Mouse (Mus musculus) neural tube, embryonic 11.5 days (tissue): ENCODE data around the gene Dnah17. TPM values are rescaled to one million over a fixed set of nuclear protein-coding genes. Genes with fewer than 3 reads are reported as not detected.

Experiments
- ATAC-seq: fragments of 200-750 bp; cut with Nextera tagmentation; 2 replicates; pipeline ENCODE4 v1.8.0; 2017; ENCODE audit warnings: moderate number of reproducible peaks, mild to moderate bottlenecking, moderate TSS enrichment, moderate library complexity; ENCODE audit not compliant: insufficient read depth, low FRiP score, low TSS enrichment
- DNase-seq: peaks from one replicate; pipeline ENCODE4 v3.0.0-alpha.2; 2015; ENCODE audit warnings: low spot score
- H3K27ac ChIP-seq: fragments of 300-500 bp; sonication (generic); 2 replicates; pipeline ENCODE4 v1.5.1; 2014; ENCODE audit warnings: low read depth, mild to moderate bottlenecking, low read length
- H3K27me3 ChIP-seq: fragments of 300-500 bp; sonication (generic); 2 replicates; pipeline ENCODE4 v1.6.1; 2014; ENCODE audit warnings: mild to moderate bottlenecking, low read length, mixed read lengths; ENCODE audit not compliant: control insufficient read depth, insufficient read depth
- H3K36me3 ChIP-seq: fragments of 300-500 bp; sonication (generic); 2 replicates; pipeline ENCODE4 v1.6.1; 2014; ENCODE audit warnings: mild to moderate bottlenecking, low read length, moderate library complexity, mixed read lengths; ENCODE audit not compliant: control insufficient read depth, insufficient read depth
- H3K4me1 ChIP-seq: fragments of 300-500 bp; sonication (generic); 2 replicates; pipeline ENCODE4 v1.6.1; 2014; ENCODE audit warnings: low read length, mixed read lengths; ENCODE audit not compliant: control insufficient read depth, insufficient read depth
- H3K4me2 ChIP-seq: fragments of 300-500 bp; sonication (generic); 2 replicates; pipeline ENCODE4 v1.6.1; 2014; ENCODE audit warnings: low read depth, mild to moderate bottlenecking, moderate library complexity
- H3K4me3 ChIP-seq: fragments of 300-500 bp; sonication (generic); 2 replicates; pipeline ENCODE4 v1.5.1; 2014; ENCODE audit warnings: low read depth, low read length
- H3K9ac ChIP-seq: fragments of 300-500 bp; sonication (generic); 2 replicates; pipeline ENCODE4 v1.6.1; 2014; ENCODE audit warnings: mild to moderate bottlenecking, low read length
- H3K9me3 ChIP-seq: fragments of 300-500 bp; sonication (generic); 2 replicates; pipeline ENCODE4 v1.6.1; 2016; ENCODE audit warnings: low read length; ENCODE audit not compliant: control insufficient read depth
- WGBS: fragments of 180-500 bp; shearing (Covaris S2); extraction: QIAGEN DNeasy Blood & Tissue Kit; methylation state at CpG from one replicate; pipeline ENCODE4 v1.1.7; 2014; 5-methylcytosine and 5-hydroxymethylcytosine counted together
- microRNA-seq: library from miRNA; unstranded; fragments of <30 nt; microRNA quantifications from one replicate; pipeline ENCODE4, GENCODE M21; 2016
- polyA plus RNA-seq: library from polyadenylated mRNA; unstranded; fragments of >200 nt; fragmentation: Nextera tagmentation; extraction: Ambion mirVana; gene quantifications from 2 replicates; pipeline ENCODE4 v1.2.1, GENCODE M21; 2014

Dnah17 gene
- polyA plus RNA-seq, 1 experiment from 2014 or later = 0.13 TPM

GRCm38 (mm10) chr11:117974327-117975125, 155.9 kb downstream of the Dnah17 start:
- H3K9me3 ChIP-seq = no peaks in the 10 kb centered on the region
- H3K9ac ChIP-seq = no peak overlapping the region
- DNase-seq (no peak), ATAC-seq (no peak)
- H3K27ac ChIP-seq = peak overlapping the region; percentile 91; the same call in 1 of the 2 replicates
- H3K27me3 ChIP-seq = no peaks in the 10 kb centered on the region
- WGBS = 22% methylated on average over 14 of the region's 14 CpGs
- no peaks in the 10 kb centered on the region for H3K36me3 ChIP-seq
- H3K4me2 ChIP-seq = no peak overlapping the region
- H3K4me1 ChIP-seq = peaks cover 31% of the 10 kb centered on the region
- H3K4me3 ChIP-seq = no peak overlapping the region

DNA sequence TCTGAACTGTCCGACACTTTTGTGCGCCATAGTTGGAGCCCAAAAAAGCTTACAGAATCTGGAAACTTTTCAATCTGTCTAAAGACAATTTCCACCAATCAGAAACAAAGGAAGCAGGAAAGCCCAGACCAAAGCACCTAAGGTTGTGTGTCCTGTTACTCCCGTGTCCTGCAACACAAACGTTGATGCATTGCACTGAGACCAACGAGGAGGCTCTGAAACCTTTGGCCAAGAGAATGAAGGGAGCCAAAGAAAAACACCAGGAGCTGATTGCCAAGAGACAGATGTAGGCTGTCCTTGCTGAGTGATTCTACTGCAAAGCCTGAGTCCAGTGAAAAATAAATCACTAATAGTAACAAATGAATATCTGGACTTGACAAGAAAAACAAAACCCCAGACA, 156.9 kb downstream of the Dnah17 start:
- no peak for ATAC-seq
- Histone ChIP-seq H3K27me3 (no peaks in the 10 kb centered on the region), H3K4me3 (no peak overlapping the region), H3K9ac (no peak overlapping the region), H3K4me2 (no peak overlapping the region), H3K4me1 (peaks cover 31% of the 10 kb centered on the region), H3K27ac (no peak overlapping the region), H3K36me3 (no peaks in the 10 kb centered on the region), H3K9me3 (no peaks in the 10 kb centered on the region)
- no peak for DNase-seq
- WGBS = 40% methylated on average over 5 of the region's 5 CpGs

DNA sequence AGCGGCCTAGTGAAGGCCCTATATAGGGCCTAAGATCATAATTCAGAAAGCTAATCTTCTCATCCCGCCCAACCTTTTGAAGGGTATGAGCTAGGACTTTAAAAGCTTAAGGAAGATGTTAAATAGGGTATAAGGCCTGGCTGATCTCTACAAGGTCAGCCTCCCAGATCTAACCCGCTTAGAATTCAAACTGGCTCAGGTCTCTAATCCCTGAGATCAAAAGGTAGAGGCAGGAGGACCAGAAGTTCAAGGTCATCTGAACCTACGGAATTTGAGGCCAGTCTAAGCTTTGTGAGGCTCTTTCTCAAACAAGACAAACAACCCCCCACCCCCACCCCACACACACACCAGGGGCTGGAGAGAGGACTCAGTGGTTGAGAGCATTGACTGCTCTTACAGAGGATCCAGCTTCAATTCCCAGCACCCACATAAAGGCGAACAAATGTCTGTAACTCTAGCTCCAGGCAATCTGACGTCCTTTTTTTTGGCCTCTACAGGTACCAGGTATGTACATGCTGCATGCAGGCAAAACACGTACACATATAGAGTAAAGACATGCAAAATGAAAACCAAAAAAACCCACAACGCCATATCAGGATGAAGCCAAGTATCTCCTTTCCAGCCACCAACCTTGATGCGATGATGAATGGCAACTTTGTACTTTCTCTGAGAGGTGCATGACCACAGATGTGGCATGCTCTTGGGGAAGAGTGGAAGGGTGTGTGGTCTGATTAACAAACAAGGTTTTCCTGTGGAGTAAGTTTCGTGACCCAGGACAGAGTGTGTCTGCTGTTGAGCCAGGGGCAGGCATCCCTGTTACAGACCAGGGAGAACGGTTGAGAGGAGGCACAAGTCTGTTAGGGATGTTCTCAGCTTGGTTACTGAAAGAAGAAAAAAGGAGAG, 157.5 kb downstream of the Dnah17 start:
- Histone ChIP-seq H3K4me2 (no peak overlapping the region), H3K9ac (no peak overlapping the region), H3K36me3 (no peaks in the 10 kb centered on the region), H3K4me3 (no peak overlapping the region), H3K27me3 (peaks cover 2% of the 10 kb centered on the region; the same call in 1 of the 2 replicates), H3K9me3 (no peaks in the 10 kb centered on the region), H3K4me1 (peaks cover 37% of the 10 kb centered on the region), H3K27ac (no peak overlapping the region)
- ATAC-seq (no peak), DNase-seq (no peak)
- 71% methylated on average over 11 of the region's 11 CpGs for WGBS

Small RNA genes lying within 50 kb of the gene (microRNA-seq; reads per million reads assigned to microRNA genes)
- not detected for gene Mir6933

Other genes with a start within 250 kb of the Dnah17 start
- 3.7 and 5.1 TPM in 2 replicates for gene Socs3, start 160.6 kb downstream of the Dnah17 start, polyA plus RNA-seq
- gene Pgs1, start 144.3 kb downstream of the Dnah17 start, polyA plus RNA-seq = 40.9 and 45.9 TPM in 2 replicates
- gene Cyth1, start 118.0 kb upstream of the Dnah17 start, polyA plus RNA-seq = 15.6 and 15.8 TPM in 2 replicates
- gene Usp36, start 159.6 kb upstream of the Dnah17 start, polyA plus RNA-seq = 11.5 and 14.5 TPM in 2 replicates
- 0.28 and 0.39 TPM in 2 replicates for gene Cep295nl, start 211.9 kb upstream of the Dnah17 start, polyA plus RNA-seq
- 46.4 and 51.5 TPM in 2 replicates for gene Timp2, start 225.1 kb upstream of the Dnah17 start, polyA plus RNA-seq